Mouse (Mus musculus): ENCODE measurements around the gene Dusp19.

Dusp19 gene

GRCm38 (mm10) chr2:80616854-80617737, at the start of gene Dusp19, which contains the start of gene Nup35:
Gene Dusp19, plus strand, starts transcription at chr2:80617045.
Gene Nup35, plus strand, starts transcription at chr2:80617236.
- peak; percentile 93 for DNase-seq (ENCODE audit: low read depth)

GRCm38 (mm10) chr2:80567411-80567810, 49.4 kb upstream of the Dusp19 start:
- no peak for DNase-seq (ENCODE audit: low read depth)

- no peak for DNase-seq (ENCODE audit: low read depth)
Observed at GRCm38 (mm10) chr2:80570656-80571055, 46.2 kb upstream of the Dusp19 start.

GRCm38 (mm10) chr2:80577286-80577685, 39.6 kb upstream of the Dusp19 start:
- DNase-seq (ENCODE audit: low read depth) = no peak

- DNase-seq (ENCODE audit: low read depth) = peak; percentile 73
Observed at GRCm38 (mm10) chr2:80579253-80579891, 37.5 kb upstream of the Dusp19 start.

- DNase-seq (ENCODE audit: low read depth) = peak; percentile 45
Observed at GRCm38 (mm10) chr2:80580311-80580961, 36.4 kb upstream of the Dusp19 start.

- peak; percentile 84 for DNase-seq (ENCODE audit: low read depth)
Observed at GRCm38 (mm10) chr2:80581043-80581711, 35.7 kb upstream of the Dusp19 start, which contains the start of gene Nckap1. Gene Nckap1, minus strand, starts transcription at chr2:80581380.

GRCm38 (mm10) chr2:80582356-80582755, 34.5 kb upstream of the Dusp19 start:
- peak; percentile 5 for DNase-seq (ENCODE audit: low read depth)

- DNase-seq (ENCODE audit: low read depth) = no peak
Observed at GRCm38 (mm10) chr2:80594215-80594918, 22.5 kb upstream of the Dusp19 start.

GRCm38 (mm10) chr2:80596960-80597359, 19.9 kb upstream of the Dusp19 start:
- no peak for DNase-seq (ENCODE audit: low read depth)

- DNase-seq (ENCODE audit: low read depth) = no peak
Observed at GRCm38 (mm10) chr2:80599850-80600249, 17.0 kb upstream of the Dusp19 start.

GRCm38 (mm10) chr2:80600611-80601010, 16.2 kb upstream of the Dusp19 start:
- no peak for DNase-seq (ENCODE audit: low read depth)

GRCm38 (mm10) chr2:80602756-80603155, 14.1 kb upstream of the Dusp19 start:
- DNase-seq (ENCODE audit: low read depth) = no peak

- DNase-seq (ENCODE audit: low read depth) = no peak
Observed at GRCm38 (mm10) chr2:80603771-80604426, 12.9 kb upstream of the Dusp19 start.

GRCm38 (mm10) chr2:80612286-80612685, 4.6 kb upstream of the Dusp19 start:
- no peak for DNase-seq (ENCODE audit: low read depth)

GRCm38 (mm10) chr2:80612796-80613195, 4.0 kb upstream of the Dusp19 start:
- no peak for DNase-seq (ENCODE audit: low read depth)

- DNase-seq (ENCODE audit: low read depth) = no peak
Observed at GRCm38 (mm10) chr2:80618991-80619390, 2.1 kb downstream of the Dusp19 start.

- DNase-seq (ENCODE audit: low read depth) = no peak
Observed at GRCm38 (mm10) chr2:80621921-80622320, 5.1 kb downstream of the Dusp19 start.

GRCm38 (mm10) chr2:80624523-80624922, 7.7 kb downstream of the Dusp19 start:
- no peak for DNase-seq (ENCODE audit: low read depth)

GRCm38 (mm10) chr2:80632336-80633026, 15.6 kb downstream of the Dusp19 start:
- DNase-seq (ENCODE audit: low read depth) = no peak

Measured in induced T-regulatory cell, adult 2 months (primary cell).